Mouse (Mus musculus) forebrain, embryonic 14.5 days (tissue): ENCODE measurements around the gene Utp14a. TPM values are rescaled to one million over a fixed set of nuclear protein-coding genes. Genes with fewer than 3 reads are reported as not detected.
"Not testable (repeated sequence)": the region's sequence is repeated elsewhere in the genome, so short reads cannot be mapped to it uniquely, and the experiment has no call there.

Source experiments
- ATAC-seq: fragments of 200-750 bp; cut with Nextera tagmentation; 2 replicates; pipeline ENCODE4 v1.8.0; 2017; ENCODE audit warnings: mild to moderate bottlenecking, moderate library complexity
- DNase-seq: peaks from one replicate; pipeline ENCODE4 v3.0.0-alpha.2; 2015; ENCODE audit warnings: low spot score
- H3K27ac ChIP-seq: fragments of 300-500 bp; sonication (generic); 2 replicates; pipeline ENCODE4 v1.5.1; 2014; ENCODE audit warnings: low read depth, mild to moderate bottlenecking, control low read depth, low read length, moderate library complexity
- H3K27me3 ChIP-seq: fragments of 300-500 bp; sonication (generic); replicated peaks from 2 replicates; pipeline ENCODE4 v1.6.1; 2014; ENCODE audit warnings: low read length, control low read depth, mixed read lengths; ENCODE audit not compliant: control insufficient read depth, insufficient read depth
- H3K36me3 ChIP-seq: fragments of 300-500 bp; sonication (generic); 2 replicates; pipeline ENCODE4 v1.6.1; 2014; ENCODE audit warnings: low read length, control low read depth; ENCODE audit not compliant: control insufficient read depth, insufficient read depth
- H3K4me1 ChIP-seq: fragments of 300-500 bp; sonication (generic); 2 replicates; pipeline ENCODE4 v1.6.1; 2014; ENCODE audit warnings: antibody characterized with exemption, low read length, control low read depth; ENCODE audit not compliant: control insufficient read depth, insufficient read depth
- H3K4me2 ChIP-seq: fragments of 300-500 bp; sonication (generic); 2 replicates; pipeline ENCODE4 v1.6.1; 2014; ENCODE audit warnings: mild to moderate bottlenecking, control low read depth, low read length
- H3K4me3 ChIP-seq: fragments of 300-500 bp; sonication (generic); 2 replicates; pipeline ENCODE4 v1.5.1; 2014; ENCODE audit warnings: low read depth, low read length, control low read depth
- H3K9ac ChIP-seq: fragments of 300-500 bp; sonication (generic); 2 replicates; pipeline ENCODE4 v1.6.1; 2014; ENCODE audit warnings: mild to moderate bottlenecking, low read length, control low read depth, moderate library complexity
- H3K9me3 ChIP-seq: fragments of 300-500 bp; sonication (generic); replicated peaks from 2 replicates; pipeline ENCODE4 v1.6.1; 2016; ENCODE audit warnings: low read length, control low read depth, mixed read lengths; ENCODE audit not compliant: control insufficient read depth
- WGBS: fragments of 180-500 bp; shearing (Covaris S2); extraction: QIAGEN DNeasy Blood & Tissue Kit; methylation state at CpG from one replicate; pipeline ENCODE4 v1.1.7; 2014; 5-methylcytosine and 5-hydroxymethylcytosine counted together
- polyA plus RNA-seq: library from polyadenylated mRNA; unstranded; fragments of >200 nt; fragmentation: Nextera tagmentation; extraction: Ambion mirVana; gene quantifications from 2 replicates; pipeline ENCODE4 v1.2.1, GENCODE M21; 2014

Gene Utp14a
- 17.9 and 18.7 TPM in 2 replicates for polyA plus RNA-seq

DNA sequence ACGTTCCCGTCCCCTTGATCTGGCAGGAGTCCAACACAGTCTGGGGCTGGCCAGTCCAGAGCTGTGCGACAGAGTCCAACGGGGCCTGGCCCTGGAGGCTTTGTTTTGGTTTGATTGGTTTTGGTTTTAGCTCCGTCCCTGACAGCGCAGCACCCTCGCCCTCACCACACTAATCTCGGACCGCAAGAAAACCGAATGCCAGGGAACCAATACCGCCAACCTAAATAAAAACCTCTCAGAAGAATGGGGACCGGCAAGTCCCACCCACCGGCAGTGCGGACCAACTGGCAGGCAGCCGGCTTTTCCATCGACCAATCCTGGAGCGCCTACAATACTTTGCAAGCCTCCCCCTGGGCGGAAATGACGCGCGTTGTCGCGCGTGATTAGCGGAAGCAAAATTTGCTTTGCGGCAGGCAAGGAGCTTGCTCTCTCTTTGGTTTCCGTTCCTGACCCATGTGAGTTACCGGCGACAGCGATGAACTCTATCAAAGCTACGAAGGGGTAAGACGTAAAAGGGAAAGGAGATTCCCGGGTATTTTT is at the start of gene Utp14a:
Gene Utp14a, plus strand, starts transcription at position 395 of the 540 bp plus-strand sequence.
- H3K9ac ChIP-seq, result peak within 1 kb of the TSS; percentile 56
- peak within 1 kb of the TSS; percentile 54 for H3K4me2 ChIP-seq
- WGBS, result 17% methylated on average over 33 of the region's 33 CpGs
- peak; percentile 100 for ATAC-seq
- DNase-seq, result peak; percentile 98
- H3K4me1 ChIP-seq, result no peaks in the 10 kb centered on the region
- H3K27ac ChIP-seq, result peak within 1 kb of the TSS; percentile 84
- no peaks in the 10 kb centered on the region for H3K27me3 ChIP-seq
- peak within 1 kb of the TSS; percentile 45 for H3K4me3 ChIP-seq
- H3K36me3 ChIP-seq, result 0 out of 2 replicates have a peak, but pooled peaks cover 4% of the 10 kb centered on the region
- no peaks in the 10 kb centered on the region for H3K9me3 ChIP-seq

DNA sequence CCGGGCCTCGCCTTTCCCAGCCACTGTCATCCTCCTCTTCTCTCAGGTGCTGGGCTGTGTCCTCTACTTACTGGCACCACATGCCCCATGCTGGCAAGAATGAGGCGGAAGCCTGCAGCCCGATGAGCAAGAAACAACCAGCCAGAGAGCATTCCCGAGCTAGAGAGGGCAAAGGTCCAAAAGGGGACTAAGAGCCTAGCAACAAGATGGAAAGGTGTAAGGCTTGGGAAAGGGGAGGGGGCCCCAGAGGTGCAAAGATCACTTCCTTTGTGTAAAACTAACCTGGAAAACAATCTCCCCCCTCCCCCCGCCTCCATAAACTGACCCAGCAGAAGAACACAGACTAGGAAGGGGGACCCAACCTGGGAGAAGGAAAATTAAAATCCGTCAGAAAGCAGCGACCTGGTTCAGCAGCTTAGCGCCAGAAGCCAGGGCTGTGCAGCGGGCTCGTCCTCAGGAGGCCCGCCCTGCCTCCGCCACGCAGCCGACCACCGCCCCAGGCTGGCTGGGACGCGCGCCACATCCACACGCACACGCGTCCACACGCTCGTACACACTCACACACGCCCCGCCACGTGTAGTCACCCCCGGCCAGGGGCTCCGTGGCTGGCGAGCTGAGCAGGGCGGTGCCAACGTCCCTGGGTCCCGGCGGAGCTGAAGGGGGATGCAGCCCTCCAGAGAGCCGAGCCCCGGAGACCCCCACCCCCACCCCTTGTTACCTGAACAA is 48.7 kb upstream of the Utp14a start:
- H3K27ac ChIP-seq, result peak overlapping the region; percentile 44
- ATAC-seq (peak; percentile 83), DNase-seq (peak; percentile 34)
- H3K4me2 ChIP-seq, result peak overlapping the region; percentile 50
- peak overlapping the region; percentile 57 for H3K4me3 ChIP-seq
- no peaks in the 10 kb centered on the region for H3K36me3 ChIP-seq
- H3K9ac ChIP-seq, result peak overlapping the region; percentile 68
- no peaks in the 10 kb centered on the region for H3K27me3 ChIP-seq
- 19% methylated on average over 35 of the region's 36 CpGs for WGBS
- H3K9me3 ChIP-seq, result no peaks in the 10 kb centered on the region
- no peaks in the 10 kb centered on the region for H3K4me1 ChIP-seq

GRCm38 (mm10) chrX:48208519-48209185 is 48.0 kb upstream of the Utp14a start, which contains the start of gene Zdhhc9:
Gene Zdhhc9, minus strand, starts transcription at chrX:48208878.
- peak within 1 kb of the TSS; percentile 57 for H3K4me3 ChIP-seq
- no peaks in the 10 kb centered on the region for H3K36me3 ChIP-seq
- no peaks in the 10 kb centered on the region for H3K9me3 ChIP-seq
- H3K27ac ChIP-seq, result peak within 1 kb of the TSS; percentile 57
- peak within 1 kb of the TSS; percentile 50 for H3K4me2 ChIP-seq
- ATAC-seq, result peak; percentile 99
- WGBS, result 24% methylated on average over 34 of the region's 34 CpGs
- H3K27me3 ChIP-seq, result no peaks in the 10 kb centered on the region
- H3K9ac ChIP-seq, result peak within 1 kb of the TSS; percentile 68
- peak; percentile 92 for DNase-seq
- H3K4me1 ChIP-seq, result no peaks in the 10 kb centered on the region

DNA sequence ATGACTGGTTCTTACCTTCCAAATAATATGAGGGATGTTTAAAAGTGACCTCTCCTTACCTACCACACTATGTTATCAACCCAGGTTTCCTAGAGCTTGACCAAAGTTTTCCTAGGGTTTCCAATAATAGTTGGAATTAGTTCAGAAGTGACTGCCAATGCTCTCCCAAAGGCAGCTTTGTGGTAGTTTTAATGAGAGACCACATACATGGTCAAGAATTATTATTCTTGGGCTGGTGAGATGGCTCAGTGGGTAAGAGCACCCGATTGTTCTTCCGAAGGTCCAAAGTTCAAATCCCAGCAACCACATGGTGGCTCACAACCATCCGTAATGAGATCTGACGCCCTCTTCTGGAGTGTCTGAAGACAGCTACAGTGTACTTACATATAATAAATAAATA is 46.9 kb upstream of the Utp14a start:
- H3K27me3 ChIP-seq, DNase-seq, ATAC-seq, H3K9me3 ChIP-seq, H3K4me1 ChIP-seq, H3K27ac ChIP-seq, H3K4me3 ChIP-seq, H3K4me2 ChIP-seq, H3K9ac ChIP-seq, H3K36me3 ChIP-seq: not testable (repeated sequence)
- WGBS, result 93% methylated on average over 2 of the region's 4 CpGs

- Histone ChIP-seq H3K4me1 (no peaks in the 10 kb centered on the region), H3K9ac (no peak overlapping the region), H3K4me2 (no peak overlapping the region), H3K9me3 (no peaks in the 10 kb centered on the region), H3K4me3 (no peak overlapping the region), H3K27ac (no peak overlapping the region), H3K36me3 (no peaks in the 10 kb centered on the region), H3K27me3 (no peaks in the 10 kb centered on the region)
- WGBS, result 83% methylated on average over 5 of the region's 5 CpGs
- DNase-seq (no peak), ATAC-seq (no peak)
Observed at GRCm38 (mm10) chrX:48219468-48219867, 37.2 kb upstream of the Utp14a start.

DNA sequence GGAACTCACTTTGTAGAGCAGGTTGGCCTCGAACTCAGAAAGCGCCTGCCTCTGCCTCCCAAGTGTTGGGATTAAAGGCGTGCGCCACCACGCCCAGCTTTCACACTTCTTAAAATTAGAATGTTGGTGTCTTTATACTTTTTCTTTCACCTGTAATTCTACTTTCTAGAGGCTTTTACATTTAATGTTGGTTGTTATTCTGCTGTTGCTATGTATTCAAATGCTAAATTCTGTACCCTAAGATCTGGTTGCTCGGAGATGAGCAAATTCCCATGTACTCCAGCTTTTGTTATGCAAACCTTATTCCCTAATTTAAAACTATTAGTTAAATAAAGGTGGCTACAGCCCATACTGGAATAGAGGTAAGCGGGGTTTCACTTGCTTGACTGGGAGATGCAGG is 34.0 kb upstream of the Utp14a start:
- no peaks in the 10 kb centered on the region for H3K36me3 ChIP-seq
- H3K9me3 ChIP-seq, result no peaks in the 10 kb centered on the region
- DNase-seq, result no peak
- no peak overlapping the region for H3K4me2 ChIP-seq
- no peaks in the 10 kb centered on the region for H3K4me1 ChIP-seq
- 65% methylated on average over 7 of the region's 7 CpGs for WGBS
- no peak for ATAC-seq
- no peaks in the 10 kb centered on the region for H3K27me3 ChIP-seq
- no peak overlapping the region for H3K9ac ChIP-seq
- H3K4me3 ChIP-seq, result no peak overlapping the region
- no peak overlapping the region for H3K27ac ChIP-seq

- no peak overlapping the region for H3K9ac ChIP-seq
- H3K9me3 ChIP-seq, result no peaks in the 10 kb centered on the region
- H3K36me3 ChIP-seq, result no peaks in the 10 kb centered on the region
- no peak overlapping the region for H3K4me2 ChIP-seq
- no peaks in the 10 kb centered on the region for H3K27me3 ChIP-seq
- H3K27ac ChIP-seq, result no peak overlapping the region
- no peaks in the 10 kb centered on the region for H3K4me1 ChIP-seq
- ATAC-seq (no peak), DNase-seq (no peak)
- 80% methylated on average over 7 of the region's 7 CpGs for WGBS
- no peak overlapping the region for H3K4me3 ChIP-seq
Observed at GRCm38 (mm10) chrX:48226225-48226624, 30.4 kb upstream of the Utp14a start.

DNA sequence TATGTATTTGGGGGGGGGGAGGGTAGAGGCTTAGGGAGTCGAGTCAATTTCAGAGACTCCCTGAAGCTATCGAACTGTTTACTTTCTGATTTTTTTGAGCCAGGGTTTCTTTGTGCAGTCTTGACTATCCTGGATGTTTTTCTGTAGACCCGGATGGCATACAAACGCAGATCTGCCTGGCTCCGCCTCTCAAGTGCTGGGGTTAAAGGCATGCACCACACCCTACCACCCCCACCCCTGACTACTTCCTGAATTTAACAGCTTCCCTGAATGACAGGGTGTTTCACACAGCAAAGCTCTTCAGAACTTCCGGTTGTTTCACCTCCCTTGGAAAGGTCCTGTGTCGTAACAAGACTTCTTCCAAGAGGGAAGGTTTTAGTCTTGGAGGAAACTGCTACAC is 22.2 kb upstream of the Utp14a start:
- Histone ChIP-seq H3K9me3 (no peaks in the 10 kb centered on the region), H3K4me2 (no peak overlapping the region), H3K9ac (no peak overlapping the region), H3K36me3 (no peaks in the 10 kb centered on the region), H3K27me3 (no peaks in the 10 kb centered on the region), H3K4me1 (no peaks in the 10 kb centered on the region), H3K4me3 (no peak overlapping the region), H3K27ac (no peak overlapping the region)
- 74% methylated on average over 7 of the region's 7 CpGs for WGBS
- DNase-seq (no peak), ATAC-seq (no peak)
